Mouse (Mus musculus): ENCODE data around the gene Trim63. TPM values are rescaled to one million over a fixed set of nuclear protein-coding genes. Genes with fewer than 3 reads are reported as not detected.

Trim63 gene
- polyA plus RNA-seq, 1 experiment: 29.1 TPM

DNA sequence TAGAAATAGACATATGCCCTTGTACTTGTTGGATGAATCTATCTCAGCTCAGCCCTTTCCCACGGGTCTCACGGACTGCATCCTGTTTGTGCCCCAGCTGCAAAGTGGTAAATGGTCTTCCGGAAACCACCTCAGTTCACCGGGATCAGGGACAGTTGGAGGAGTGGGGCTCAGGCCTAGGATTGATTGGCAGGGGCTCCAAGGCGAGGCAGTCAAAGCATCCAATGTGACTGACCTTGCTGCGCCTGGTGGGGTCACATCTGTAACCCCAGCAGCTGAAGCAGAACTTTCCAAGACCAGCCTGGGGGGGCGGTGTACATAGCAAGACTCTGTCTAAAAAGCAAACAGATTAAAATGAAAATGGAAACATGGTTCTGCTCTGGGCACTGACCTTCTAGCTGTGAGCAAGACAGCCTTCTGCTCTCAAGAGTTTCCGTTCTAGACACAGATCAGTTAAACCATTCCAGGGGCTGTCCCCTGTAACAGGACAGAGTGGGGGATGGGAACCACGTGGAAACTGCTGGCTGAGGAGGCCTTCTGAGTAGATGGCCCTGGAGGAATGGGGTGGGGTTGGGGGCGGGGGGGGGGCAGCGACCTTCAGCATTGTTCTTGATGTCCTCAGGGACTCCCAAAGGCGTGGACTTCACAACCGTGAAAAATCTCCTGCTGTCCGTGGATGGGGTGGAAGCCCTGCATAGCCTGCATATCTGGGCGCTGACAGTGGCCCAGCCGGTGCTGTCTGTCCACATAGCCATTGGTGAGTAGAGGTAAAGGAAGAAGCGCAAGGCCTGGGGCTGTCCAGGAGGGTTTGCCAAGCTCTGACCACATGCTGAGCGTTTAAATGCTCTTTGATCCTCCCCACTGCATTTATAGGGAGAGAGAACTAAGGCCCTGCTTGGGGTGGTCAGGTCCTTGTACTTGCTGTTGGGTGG is 36.7 kb downstream of the Trim63 start:
- TF ChIP-seq MYOD1 (IDR thresholded peaks at IDR 0.05; ENCODE audit: control insufficient read depth in 1 of 3, insufficient read length in 2 of 3, low read depth in 2 of 3): peak; percentile 22 to 75 (median 35)
- TF ChIP-seq USF1 (IDR thresholded peaks at IDR 0.05; ENCODE audit: low read depth): no peak
- TF ChIP-seq POLR2A (IDR thresholded peaks at IDR 0.05; ENCODE audit: insufficient read length, low read depth): no peak
- TF ChIP-seq TCF3 (IDR thresholded peaks at IDR 0.05; ENCODE audit: insufficient read length, low read depth): no peak
- peak in 1 of 3 experiments; percentile 47 for TF ChIP-seq MYOG (IDR thresholded peaks at IDR 0.05; ENCODE audit: control insufficient read depth in 1 of 3, insufficient read depth in 1 of 3, insufficient read length in 2 of 3, low read depth in 2 of 3)
- Histone ChIP-seq H3K4me3 (no peak overlapping the region), H3K36me3 (ENCODE audit: control insufficient read depth, insufficient read depth) (no peaks in the 10 kb centered on the region), H3K27me3 (ENCODE audit: control insufficient read depth, insufficient read depth, insufficient read length) (peaks cover 7% of the 10 kb centered on the region), H3ac (ENCODE audit: control insufficient read depth, insufficient read length) (no peak overlapping the region), H3K79me2 (ENCODE audit: control insufficient read depth, insufficient read depth) (no peaks in the 10 kb centered on the region), H3K4me2 (ENCODE audit: low read depth) (no peak overlapping the region)

DNA sequence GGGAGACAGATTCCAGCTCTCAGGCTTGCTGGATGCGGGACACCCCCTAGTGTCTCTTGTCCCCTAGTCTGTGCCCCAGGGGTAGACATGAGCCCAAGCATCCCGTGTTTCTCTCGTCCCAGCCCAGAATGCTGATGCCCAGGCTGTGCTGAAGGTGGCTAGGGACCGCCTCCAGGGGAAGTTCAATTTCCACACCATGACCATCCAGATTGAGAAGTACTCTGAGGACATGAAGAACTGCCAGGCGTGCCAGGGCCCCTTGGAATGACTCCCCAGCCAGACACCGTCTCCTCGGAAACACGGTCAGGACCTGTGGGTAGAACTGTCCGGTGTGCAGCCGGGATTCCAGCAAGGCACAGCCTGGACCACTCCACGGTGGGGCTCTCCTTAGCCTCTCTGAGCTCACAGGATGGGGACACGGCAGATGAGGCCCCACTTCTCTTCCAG is 37.4 kb downstream of the Trim63 start:
- H3K36me3 ChIP-seq (ENCODE audit: control insufficient read depth, insufficient read depth): no peaks in the 10 kb centered on the region
- H3K4me3 ChIP-seq: no peak overlapping the region
- no peaks in the 10 kb centered on the region for H3K79me2 ChIP-seq (ENCODE audit: control insufficient read depth, insufficient read depth)
- no peak for TF ChIP-seq SRF (IDR thresholded peaks at IDR 0.05; ENCODE audit: control insufficient read depth, insufficient read length, low read depth)
- TF ChIP-seq USF1 (IDR thresholded peaks at IDR 0.05; ENCODE audit: low read depth): no peak
- no peak for TF ChIP-seq E2F4 (IDR thresholded peaks at IDR 0.05; ENCODE audit: insufficient read depth)
- no peak for TF ChIP-seq TCF3 (IDR thresholded peaks at IDR 0.05; ENCODE audit: insufficient read length, low read depth)
- TF ChIP-seq CEBPB (IDR thresholded peaks at IDR 0.05; ENCODE audit: insufficient read depth, poor library complexity, severe bottlenecking): no peak
- no peak for TF ChIP-seq TCF12 (IDR thresholded peaks at IDR 0.05; ENCODE audit: insufficient read depth, poor library complexity, severe bottlenecking)
- TF ChIP-seq MYOD1 (IDR thresholded peaks at IDR 0.05; ENCODE audit: control insufficient read depth in 1 of 3, insufficient read length in 2 of 3, low read depth in 2 of 3): no peak
- TF ChIP-seq MYOG (IDR thresholded peaks at IDR 0.05; ENCODE audit: control insufficient read depth in 1 of 3, insufficient read depth in 1 of 3, insufficient read length in 2 of 3, low read depth in 2 of 3): no peak
- no peak overlapping the region for H3ac ChIP-seq (ENCODE audit: control insufficient read depth, insufficient read length)
- H3K27me3 ChIP-seq (ENCODE audit: control insufficient read depth, insufficient read depth, insufficient read length): peaks cover 5% of the 10 kb centered on the region
- no peak overlapping the region for H3K4me2 ChIP-seq (ENCODE audit: low read depth)

DNA sequence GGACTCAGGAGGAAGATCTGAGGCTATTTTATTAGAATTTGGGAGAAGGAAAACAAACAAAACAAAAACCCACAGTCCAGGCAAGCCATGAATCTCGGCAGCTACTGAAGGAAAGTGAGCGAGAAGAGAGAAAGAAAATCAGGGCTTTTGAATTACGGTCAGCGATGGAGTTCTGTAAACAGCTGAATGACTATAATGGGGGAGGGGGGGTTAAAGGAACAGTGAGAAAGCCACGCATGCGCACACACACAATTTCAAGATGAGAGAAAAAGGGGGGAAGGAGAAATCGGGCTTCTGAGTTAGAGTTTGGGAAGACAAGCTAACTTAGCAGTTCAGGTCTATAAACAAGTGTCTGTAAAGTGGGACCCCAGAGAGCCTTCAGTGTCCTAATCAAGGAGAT is 38.0 kb downstream of the Trim63 start:
- no peak overlapping the region for H3ac ChIP-seq (ENCODE audit: control insufficient read depth, insufficient read length)
- H3K79me2 ChIP-seq (ENCODE audit: control insufficient read depth, insufficient read depth): no peaks in the 10 kb centered on the region
- no peak overlapping the region for H3K4me2 ChIP-seq (ENCODE audit: low read depth)
- H3K27me3 ChIP-seq (ENCODE audit: control insufficient read depth, insufficient read depth, insufficient read length): no peaks in the 10 kb centered on the region
- no peak overlapping the region for H3K4me3 ChIP-seq
- H3K36me3 ChIP-seq (ENCODE audit: control insufficient read depth, insufficient read depth): no peaks in the 10 kb centered on the region
- TF ChIP-seq CEBPB (IDR thresholded peaks at IDR 0.05; ENCODE audit: insufficient read depth, poor library complexity, severe bottlenecking) (no peak), TCF12 (IDR thresholded peaks at IDR 0.05; ENCODE audit: insufficient read depth, poor library complexity, severe bottlenecking) (no peak)

DNA sequence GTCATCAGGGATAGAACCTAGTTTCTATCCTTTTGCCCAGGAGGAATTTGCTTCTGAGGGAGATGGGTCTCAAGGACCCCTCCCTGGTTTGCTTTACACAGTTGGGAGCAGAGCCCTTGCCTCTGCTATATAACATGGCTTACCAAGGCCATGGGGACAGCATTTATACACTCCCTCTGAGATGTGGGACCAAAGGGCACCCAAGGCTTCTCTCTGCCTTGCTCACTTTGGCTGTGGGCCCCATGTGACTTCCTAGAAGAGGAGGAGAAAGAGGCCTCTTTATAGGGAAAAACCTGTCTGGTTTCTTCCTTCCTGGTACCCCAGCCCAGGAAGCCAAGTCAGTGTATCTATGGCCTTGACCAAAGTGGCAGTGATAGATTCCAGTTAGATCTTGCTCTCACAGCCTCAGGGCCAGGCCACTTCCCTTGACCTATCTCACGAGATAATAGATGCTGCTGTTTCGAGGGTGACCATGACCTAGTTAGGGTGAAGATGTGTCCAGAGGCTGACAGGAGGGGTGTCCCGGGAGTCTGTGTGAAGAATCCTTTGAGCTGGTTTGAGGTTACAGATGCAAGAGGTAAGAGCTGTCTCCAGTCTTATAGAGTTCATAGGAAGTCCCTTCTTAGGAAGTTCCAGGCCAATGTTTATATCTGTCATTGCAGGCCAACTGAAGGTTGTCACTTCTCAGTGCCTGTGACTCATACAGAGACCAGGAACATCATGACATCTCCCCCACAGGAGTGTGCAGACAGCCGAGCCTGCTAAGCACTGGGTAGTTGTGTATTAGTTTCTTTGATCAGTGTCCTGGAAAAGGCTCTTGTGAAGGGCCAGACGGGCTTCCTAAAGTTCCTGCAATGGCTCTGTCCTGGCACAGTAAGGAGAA is 38.8 kb downstream of the Trim63 start:
- Histone ChIP-seq H3ac (ENCODE audit: control insufficient read depth, insufficient read length) (no peak overlapping the region), H3K27me3 (ENCODE audit: control insufficient read depth, insufficient read depth, insufficient read length) (no peaks in the 10 kb centered on the region), H3K4me2 (ENCODE audit: low read depth) (no peak overlapping the region), H3K4me3 (no peak overlapping the region), H3K36me3 (ENCODE audit: control insufficient read depth, insufficient read depth) (no peaks in the 10 kb centered on the region), H3K79me2 (ENCODE audit: control insufficient read depth, insufficient read depth) (no peaks in the 10 kb centered on the region)
- TF ChIP-seq MAX (IDR thresholded peaks at IDR 0.05; ENCODE audit: low read depth) (no peak), POLR2A (IDR thresholded peaks at IDR 0.05; ENCODE audit: insufficient read length, low read depth) (no peak), MYOD1 (IDR thresholded peaks at IDR 0.05; ENCODE audit: control insufficient read depth in 1 of 3, insufficient read length in 2 of 3, low read depth in 2 of 3) (no peak), MYOG (IDR thresholded peaks at IDR 0.05; ENCODE audit: control insufficient read depth in 1 of 3, insufficient read depth in 1 of 3, insufficient read length in 2 of 3, low read depth in 2 of 3) (no peak), REST (IDR thresholded peaks at IDR 0.05; ENCODE audit: insufficient read depth, insufficient read length) (no peak), TCF3 (IDR thresholded peaks at IDR 0.05; ENCODE audit: insufficient read length, low read depth) (no peak), CEBPB (IDR thresholded peaks at IDR 0.05; ENCODE audit: insufficient read depth, poor library complexity, severe bottlenecking) (no peak), E2F4 (IDR thresholded peaks at IDR 0.05; ENCODE audit: insufficient read depth) (no peak), POLR2AphosphoS2 (IDR thresholded peaks at IDR 0.05; ENCODE audit: insufficient read length, low read depth) (no peak), TCF12 (IDR thresholded peaks at IDR 0.05; ENCODE audit: insufficient read depth, poor library complexity, severe bottlenecking) (no peak), SRF (IDR thresholded peaks at IDR 0.05; ENCODE audit: control insufficient read depth, insufficient read length, low read depth) (no peak), USF1 (IDR thresholded peaks at IDR 0.05; ENCODE audit: low read depth) (no peak)
